ENCODE assay signal across 8 mouse cellular contexts in genomic region chr10:60830000-60830399, GRCm38 (mm10). TPM values are rescaled to one million over a fixed set of nuclear protein-coding genes. Genes with fewer than 3 reads are reported as not detected.
DNase-seq lines count a peak whose midpoint lies in the region; ATAC-seq and TF ChIP-seq lines count a peak whose summit lies in the region.

No protein-coding gene starts in this region.

- no peak for TF ChIP-seq EP300 in heart, adult 2 months (IDR thresholded peaks at IDR 0.05; ENCODE audit: insufficient read depth, low read depth, low read length)

- 0 out of 2 replicates have a peak, but pooled peaks cover 2% of the 10 kb centered on the region for H3K79me2 ChIP-seq in heart, adult 2 months (replicated peaks; ENCODE audit: control insufficient read depth, insufficient read depth, low read length)

- WGBS in heart, adult 2 months = 3% methylated on average over 11 of the region's 11 CpGs
- 2% methylated on average over 11 of the region's 11 CpGs for WGBS in midbrain, embryonic 10.5 days

- H3K4me3 ChIP-seq in heart, adult 2 months = peak overlapping the region; percentile 80
- peak overlapping the region; percentile 69 for H3K4me3 ChIP-seq in brown adipose tissue, adult 24 weeks (ENCODE audit: insufficient read depth, low read depth, low read length)
- peak overlapping the region; percentile 70 for H3K4me3 ChIP-seq in midbrain, embryonic 10.5 days

- H3K9me3 ChIP-seq in midbrain, embryonic 10.5 days (replicated peaks) = no peaks in the 10 kb centered on the region

- H3K9ac ChIP-seq in heart, adult 2 months (ENCODE audit: low read depth, low read length) = peak overlapping the region; percentile 82

- TF ChIP-seq POLR2A in heart, adult 2 months (IDR thresholded peaks at IDR 0.05; ENCODE audit: insufficient read depth, low read depth, low read length) = no peak

- ATAC-seq in granulocyte monocyte progenitor cell, adult 5-6 weeks (replicated peaks; ENCODE audit: poor library complexity, severe bottlenecking) = no peak

- no peak for TF ChIP-seq CTCF in heart, adult 2 months (IDR thresholded peaks at IDR 0.05)

- intact Hi-C loops in heart, adult 2 months (cut with DNase I) = loop anchor here (2.0 kb wide), 1 partner anchor 21 kb away; no protein-coding TSS in a partner anchor
- intact Hi-C loops in heart, postnatal 14 days (cut with DNase I) = no loop called here
- intact Hi-C loops in heart, postnatal 10 days (cut with DNase I) = loop anchor here (2.0 kb wide), 1 partner anchor 21 kb away; no protein-coding TSS in a partner anchor

- peaks cover 10% of the 10 kb centered on the region for H3K4me1 ChIP-seq in heart, adult 2 months (ENCODE audit: control insufficient read depth, insufficient read depth, low read length)
- peaks cover 10% of the 10 kb centered on the region for H3K4me1 ChIP-seq in brown adipose tissue, adult 24 weeks (ENCODE audit: control insufficient read depth, insufficient read depth, insufficient read length, low read length)
- peaks cover 66% of the 10 kb centered on the region for H3K4me1 ChIP-seq in midbrain, embryonic 10.5 days

- no peaks in the 10 kb centered on the region for H3K36me3 ChIP-seq in heart, adult 2 months (ENCODE audit: control insufficient read depth, insufficient read depth, low read length)
- H3K36me3 ChIP-seq in midbrain, embryonic 10.5 days = no peaks in the 10 kb centered on the region

- H3K27ac ChIP-seq in heart, adult 2 months = peak overlapping the region; percentile 93; the same call in 1 of the 2 replicates
- no peak overlapping the region for H3K27ac ChIP-seq in brown adipose tissue, adult 24 weeks (replicated peaks; ENCODE audit: low read depth, low read length)
- no peak overlapping the region for H3K27ac ChIP-seq in midbrain, embryonic 10.5 days (replicated peaks)

- DNase-seq in heart, adult 2 months = peak in 1 of 2 experiments; percentile 35
- no peak for DNase-seq in heart, postnatal 14 days
- peak; percentile 11 to 14 for DNase-seq in heart, postnatal 10 days
- DNase-seq in midbrain, embryonic 10.5 days (ENCODE audit: low spot score) = no peak
- DNase-seq in adrenal gland, adult 18-20 months (ENCODE audit: low spot score in 2 of 2) = no peak
- DNase-seq in left cerebral cortex, adult 8-10 months (ENCODE audit: low spot score in 2 of 2) = no peak

- no peaks in the 10 kb centered on the region for H3K27me3 ChIP-seq in heart, adult 2 months (ENCODE audit: control insufficient read depth, insufficient read depth, low read length)
- peaks cover 100% of the 10 kb centered on the region for H3K27me3 ChIP-seq in midbrain, embryonic 10.5 days (ENCODE audit: low read depth, poor library complexity, severe bottlenecking)

RNA-seq across cellular contexts. Expression of gene Unc5b, which starts 1.4 kb away (rescaled TPM):
- 10 to 100 TPM; 11.0 to 12.6 TPM for total RNA-seq in heart, adult 2 months (2021)
- 12.2 and 15.0 TPM in 2 replicates for polyA plus RNA-seq in heart, adult 2 months (2012; rRNA removed)
- total RNA-seq in heart, postnatal 14 days (2021) = 10 to 100 TPM; 24.0 to 25.1 TPM
- polyA plus RNA-seq in brown adipose tissue, adult 24 weeks (2012; ENCODE audit: insufficient read depth, insufficient read length, missing spikeins) = 1.7 and 2.5 TPM in 2 replicates
- 10 to 100 TPM; 35.3 to 47.0 TPM for total RNA-seq in heart, postnatal 10 days (2021)
- 2.7 and 3.2 TPM in 2 replicates for polyA plus RNA-seq in midbrain, embryonic 10.5 days (2016; fragmentation: Nextera tagmentation; extraction: Ambion mirVana)
- total RNA-seq in adrenal gland, adult 18-20 months (2021) = 1 to 10 TPM; 4.1 to 6.7 TPM
- 10 to 100 TPM; 14.5 to 16.4 (median 15.3) TPM for total RNA-seq in left cerebral cortex, adult 8-10 months (2022)
- not detected in 2 replicates for total RNA-seq in granulocyte monocyte progenitor cell, adult 5-6 weeks (2014; fragmentation: Nextera tagmentation)
- not detected in 2 replicates for total RNA-seq in granulocyte monocyte progenitor cell, adult 5-6 weeks (2017)

Comparison
In these comparisons a context has a peak if more than half of its experiments do, and no peak if none do; other contexts are left out.
1. DNase-seq: peak in heart, postnatal 10 days (2 of 2); none in heart, postnatal 14 days (0 of 2), midbrain, embryonic 10.5 days (single experiment), adrenal gland, adult 18-20 months (0 of 2) and left cerebral cortex, adult 8-10 months (0 of 2).
2. RNA of gene Unc5b, which starts 1.4 kb away (total RNA-seq): 35.3 to 47.0 TPM in heart, postnatal 10 days, 24.0 to 25.1 TPM in heart, postnatal 14 days, 14.5 to 16.4 TPM in left cerebral cortex, adult 8-10 months, 11.0 to 12.6 TPM in heart, adult 2 months and 4.1 to 6.7 TPM in adrenal gland, adult 18-20 months; not detected in granulocyte monocyte progenitor cell, adult 5-6 weeks; every median in the first group is over 4 times any median in the second.
3. Peak in every context shown above with its lines, with median percentiles within 50 percentile points of each other: H3K4me3 ChIP-seq.